Mouse (Mus musculus) erythroblast, embryonic 14.5 days (primary cell): ENCODE data around the gene Gm10750. TPM values are rescaled to one million over a fixed set of nuclear protein-coding genes. Genes with fewer than 3 reads are reported as not detected.
"Not testable (repeated sequence)": the region's sequence is repeated elsewhere in the genome, so short reads cannot be mapped to it uniquely, and the experiment has no call there.

Experiments used
- H3K27me3 ChIP-seq: 2 replicates; pipeline ENCODE4 v1.6.1; 2012; ENCODE audit warnings: inconsistent platforms; ENCODE audit not compliant: control insufficient read depth
- H3K36me3 ChIP-seq: 2 replicates; pipeline ENCODE4 v1.6.1; 2012; ENCODE audit warnings: mild to moderate bottlenecking, inconsistent platforms; ENCODE audit not compliant: control insufficient read depth
- H3K4me1 ChIP-seq: 2 replicates; pipeline ENCODE4 v1.6.1; 2012; ENCODE audit warnings: inconsistent platforms; ENCODE audit not compliant: control insufficient read depth
- H3K4me3 ChIP-seq: replicated peaks from 2 replicates; pipeline ENCODE3; 2012; ENCODE audit warnings: moderate library complexity, mild to moderate bottlenecking, inconsistent platforms
- H3K9me3 ChIP-seq: 2 replicates; pipeline ENCODE4 v1.6.1; 2012; ENCODE audit warnings: low read length, inconsistent platforms, mixed read lengths; ENCODE audit not compliant: control insufficient read depth
- GATA1 ChIP-seq: IDR thresholded peaks from 2 replicates; pipeline ENCODE4 v1.6.1; 2012; ENCODE audit warnings: low read length, inconsistent platforms, mixed read lengths
- TAL1 ChIP-seq: IDR thresholded peaks from 3 replicates; pipeline ENCODE4 v1.6.1; 2012; ENCODE audit warnings: low read length, inconsistent platforms, mixed read lengths
- polyA plus RNA-seq: library from polyadenylated mRNA; stranded (reverse); fragments of >175 nt; gene quantifications from 2 replicates; pipeline ENCODE4 v1.2.3, GENCODE M21; 2012

The Gm10750 gene
- polyA plus RNA-seq: not detected in 2 replicates

GRCm38 (mm10) chr2:149017137-149017536, at the start of gene Gm10750:
Gene Gm10750, minus strand, starts transcription at chr2:149017237.
- H3K27me3 ChIP-seq, H3K4me1 ChIP-seq, H3K4me3 ChIP-seq, H3K9me3 ChIP-seq, H3K36me3 ChIP-seq: not testable (repeated sequence)

GRCm38 (mm10) chr2:149004826-149005225, 12.2 kb downstream of the Gm10750 start:
- Histone ChIP-seq H3K9me3 (no peaks in the 10 kb centered on the region), H3K27me3 (no peaks in the 10 kb centered on the region), H3K4me1 (no peaks in the 10 kb centered on the region), H3K4me3 (no peak overlapping the region), H3K36me3 (no peaks in the 10 kb centered on the region)
- TF ChIP-seq TAL1 (no peak), GATA1 (no peak)

- Histone ChIP-seq H3K9me3 (no peaks in the 10 kb centered on the region), H3K27me3 (no peaks in the 10 kb centered on the region), H3K4me3 (no peak within 1 kb of the TSS), H3K36me3 (no peaks in the 10 kb centered on the region), H3K4me1 (no peaks in the 10 kb centered on the region)
- TF ChIP-seq GATA1 (no peak), TAL1 (no peak)
These were observed 13.9 kb downstream of the Gm10750 start, which contains the start of gene Gm1330 for GRCm38 (mm10) chr2:149003151-149003550. Gene Gm1330, minus strand, starts transcription at chr2:149003251.

- Histone ChIP-seq H3K4me1 (no peaks in the 10 kb centered on the region), H3K9me3 (no peaks in the 10 kb centered on the region), H3K36me3 (no peaks in the 10 kb centered on the region), H3K27me3 (no peaks in the 10 kb centered on the region), H3K4me3 (no peak overlapping the region)
- TF ChIP-seq GATA1 (no peak), TAL1 (no peak)
These were observed 21.9 kb downstream of the Gm10750 start for GRCm38 (mm10) chr2:148995133-148995532.

Other genes with a start within 250 kb of the Gm10750 start
- not detected in 2 replicates for gene Cst11, start 245.7 kb downstream of the Gm10750 start, polyA plus RNA-seq
- gene 8030411F24Rik, start 235.2 kb downstream of the Gm10750 start, polyA plus RNA-seq: not detected in 2 replicates
- not detected in 2 replicates for gene Cst12, start 227.9 kb downstream of the Gm10750 start, polyA plus RNA-seq
- not detected in 2 replicates for gene Cst8, start 218.5 kb downstream of the Gm10750 start, polyA plus RNA-seq
- gene Cst13, start 197.2 kb downstream of the Gm10750 start, polyA plus RNA-seq: not detected in 2 replicates
- not detected in 2 replicates for gene Cst9, start 182.1 kb downstream of the Gm10750 start, polyA plus RNA-seq
- gene 9230104L09Rik, start 152.2 kb downstream of the Gm10750 start, polyA plus RNA-seq: not detected in 2 replicates
- 7.4 and 8.3 TPM in 2 replicates for gene Cst3, start 141.5 kb downstream of the Gm10750 start, polyA plus RNA-seq
- gene Gm1330, start 14.0 kb downstream of the Gm10750 start, polyA plus RNA-seq: not detected in 2 replicates